Mouse (Mus musculus) lung, postnatal 36 days (tissue): ENCODE data around the gene Eif4g1.
A peak's percentile ranks its signal among the peaks of the same experiment; 100 is the strongest.

Source experiments
- DNase-seq: peaks from one replicate; pipeline ENCODE4 v3.0.0; 2022; ENCODE audit warnings: mixed read lengths

Gene Eif4g1

DNA sequence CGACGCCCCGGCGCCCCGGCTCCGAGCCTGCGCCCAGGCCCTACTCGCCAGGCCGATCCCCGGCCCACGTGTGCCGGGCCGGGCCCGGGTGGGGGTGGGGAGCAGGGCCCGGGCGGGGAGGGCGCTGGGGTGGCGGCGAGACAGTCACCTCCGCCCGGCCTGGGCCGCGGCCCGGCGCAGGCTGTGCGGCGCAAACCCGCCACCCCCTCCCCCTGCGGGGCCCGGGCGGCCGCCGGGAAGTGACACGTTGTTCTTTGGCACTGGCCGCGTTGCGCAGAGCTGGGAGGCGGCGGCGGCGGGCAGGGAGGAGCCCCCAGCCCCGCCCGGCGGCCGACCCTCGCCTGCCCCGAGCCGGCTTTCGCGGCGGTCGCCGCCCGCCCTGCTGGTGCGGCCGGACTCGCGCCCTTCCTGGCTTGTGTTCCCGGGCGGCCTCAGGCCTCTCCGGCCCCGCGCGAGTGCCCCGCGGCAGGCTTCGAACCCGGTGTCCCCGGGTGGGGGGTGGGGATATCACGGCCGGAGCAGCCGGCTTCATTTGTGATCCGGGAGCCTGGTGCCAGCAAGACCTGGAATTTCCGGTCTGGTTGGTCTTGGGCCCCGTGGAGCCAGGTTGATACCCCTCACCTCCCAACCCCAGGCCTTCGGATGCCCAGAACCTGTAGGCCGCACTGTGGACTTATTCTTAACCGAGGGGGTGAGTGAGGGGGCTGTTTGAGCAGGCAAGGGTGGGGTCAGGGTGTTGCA, 5.0 kb downstream of the Eif4g1 start:
- DNase-seq, result peak; percentile 71

DNA sequence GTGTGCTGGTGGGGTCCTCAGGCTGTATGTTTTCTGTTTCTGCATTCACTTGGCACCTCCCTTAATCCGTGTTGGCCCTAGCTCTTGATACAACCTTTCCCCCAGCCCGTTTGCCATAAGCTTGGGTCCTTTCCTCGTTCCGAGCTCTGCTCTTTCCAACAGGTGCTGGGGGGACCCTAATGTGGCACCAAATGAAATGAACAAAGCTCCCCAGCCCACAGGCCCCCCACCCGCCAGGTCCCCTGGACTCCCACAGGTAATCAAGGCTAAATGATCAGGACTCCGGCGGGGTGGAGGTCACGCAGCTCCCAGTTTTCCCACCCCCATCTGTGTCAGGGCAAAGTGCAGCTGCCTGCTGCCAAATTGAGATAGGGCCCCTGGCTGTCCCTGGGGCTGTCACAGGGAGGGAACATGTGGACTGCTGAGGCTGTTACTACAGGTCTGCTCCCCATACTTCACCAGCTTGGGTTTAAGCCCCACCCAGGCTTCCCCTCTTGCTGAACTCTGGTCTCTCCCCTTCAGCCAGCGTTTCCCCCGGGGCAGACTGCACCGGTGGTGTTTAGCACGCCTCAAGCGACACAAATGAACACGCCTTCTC, 5.7 kb downstream of the Eif4g1 start:
- no peak for DNase-seq

DNA sequence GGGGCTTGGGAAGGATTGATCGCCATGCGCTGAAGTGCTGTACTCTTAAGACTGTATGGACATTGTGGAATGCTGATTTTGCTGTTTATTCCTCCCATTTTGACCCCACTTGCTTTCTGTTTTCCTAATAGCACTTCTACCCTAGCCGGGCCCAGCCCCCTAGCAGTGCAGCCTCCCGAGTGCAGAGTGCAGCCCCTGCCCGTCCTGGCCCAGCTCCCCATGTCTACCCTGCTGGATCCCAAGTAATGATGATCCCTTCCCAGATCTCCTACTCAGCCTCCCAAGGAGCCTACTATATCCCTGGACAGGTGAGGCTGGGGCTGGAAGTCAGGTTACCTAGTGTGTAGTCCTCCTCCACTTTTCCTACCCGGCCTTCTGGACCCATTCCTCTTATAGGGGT, 7.1 kb downstream of the Eif4g1 start:
- no peak for DNase-seq

DNA sequence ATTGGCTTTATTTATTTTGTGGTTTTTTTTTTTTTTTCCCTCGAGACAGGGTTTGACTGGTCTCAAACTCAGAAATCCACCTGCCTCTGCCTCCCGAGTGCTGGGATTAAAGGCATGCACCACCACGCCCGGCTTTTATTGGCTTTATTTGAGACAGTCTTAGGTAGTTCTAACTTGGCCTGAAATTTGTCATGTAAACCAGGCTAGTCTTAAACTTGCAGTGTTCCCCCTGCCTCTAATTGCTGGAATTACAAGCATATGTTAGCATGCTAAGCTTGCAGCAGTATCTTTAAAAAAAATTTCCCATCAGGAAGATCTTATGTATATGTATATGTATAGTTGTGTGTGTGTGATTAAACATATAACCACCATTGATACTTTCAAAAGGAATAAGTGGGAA, 8.6 kb downstream of the Eif4g1 start:
- no peak for DNase-seq

DNA sequence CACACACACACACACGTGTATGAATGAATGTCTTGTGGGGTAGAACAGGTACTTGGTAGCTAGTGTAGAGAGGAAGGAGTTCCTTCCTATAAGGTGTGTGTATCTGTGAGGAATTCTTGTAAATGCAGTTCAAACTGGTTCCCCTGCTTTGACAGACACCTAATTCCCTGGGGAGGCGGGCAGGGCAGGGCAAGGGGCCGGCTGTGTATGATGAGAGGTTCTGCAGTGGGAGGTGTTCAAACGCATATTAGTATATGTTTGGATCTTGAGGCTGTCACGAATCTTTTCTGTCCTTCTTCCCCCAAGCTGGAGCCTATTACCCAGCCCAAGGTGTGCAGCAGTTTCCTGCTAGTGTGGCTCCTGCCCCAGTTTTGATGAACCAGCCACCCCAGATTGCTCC, 9.3 kb downstream of the Eif4g1 start:
- no peak for DNase-seq

DNA sequence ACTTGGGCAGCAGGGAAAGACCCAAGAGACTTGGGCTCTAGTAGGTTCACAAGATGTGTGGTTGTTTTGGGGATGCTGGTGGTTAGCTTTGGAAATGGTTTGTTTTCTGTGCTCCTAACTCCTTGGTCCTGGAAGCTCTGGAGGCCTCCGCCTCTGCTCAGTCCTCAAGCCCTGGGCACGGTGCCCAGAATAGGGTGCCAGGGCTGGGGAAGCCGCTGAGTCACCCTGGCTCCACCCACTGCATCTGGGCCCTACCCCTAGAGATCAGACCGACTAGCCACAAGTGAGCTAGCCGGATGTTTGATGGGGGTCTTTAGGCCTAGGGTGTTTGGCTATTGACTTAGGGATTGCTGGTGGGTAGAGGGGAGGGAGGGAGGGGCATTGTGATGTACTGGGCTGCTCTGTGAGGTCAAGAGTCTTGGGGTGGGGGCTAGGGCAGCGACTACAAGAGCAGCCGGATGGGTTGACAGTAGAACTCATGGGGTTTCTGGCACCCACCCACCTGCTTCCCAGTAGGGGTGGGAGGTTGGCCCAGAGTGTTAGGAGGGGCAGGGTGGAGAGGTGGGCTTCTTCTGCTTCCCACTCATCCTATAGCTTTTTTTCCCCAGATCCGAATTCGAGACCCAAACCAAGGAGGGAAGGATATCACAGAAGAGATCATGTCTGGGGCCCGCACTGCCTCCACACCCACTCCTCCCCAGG, 10.0 kb downstream of the Eif4g1 start:
- DNase-seq, result peak; percentile 95

DNA sequence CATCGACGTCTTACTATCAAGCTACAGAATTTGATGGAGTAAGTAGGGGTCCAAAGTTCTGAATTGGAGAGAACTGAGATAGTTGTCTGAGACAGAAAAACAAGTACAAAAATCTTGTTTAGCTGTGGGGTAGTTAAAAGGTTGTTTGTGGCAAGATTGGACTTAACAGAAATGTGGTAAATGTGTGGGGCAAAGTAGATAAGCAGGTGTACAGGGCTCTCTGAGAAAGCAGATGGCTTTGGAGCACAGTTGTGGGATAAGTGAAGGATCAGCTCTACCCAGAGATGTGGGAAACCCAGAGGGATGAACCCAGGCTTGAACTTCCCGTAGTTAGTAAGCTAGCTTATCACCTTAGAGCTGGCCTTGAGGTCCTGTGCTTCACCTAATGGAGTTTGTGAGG, 22.7 kb downstream of the Eif4g1 start:
- DNase-seq, result no peak

DNA sequence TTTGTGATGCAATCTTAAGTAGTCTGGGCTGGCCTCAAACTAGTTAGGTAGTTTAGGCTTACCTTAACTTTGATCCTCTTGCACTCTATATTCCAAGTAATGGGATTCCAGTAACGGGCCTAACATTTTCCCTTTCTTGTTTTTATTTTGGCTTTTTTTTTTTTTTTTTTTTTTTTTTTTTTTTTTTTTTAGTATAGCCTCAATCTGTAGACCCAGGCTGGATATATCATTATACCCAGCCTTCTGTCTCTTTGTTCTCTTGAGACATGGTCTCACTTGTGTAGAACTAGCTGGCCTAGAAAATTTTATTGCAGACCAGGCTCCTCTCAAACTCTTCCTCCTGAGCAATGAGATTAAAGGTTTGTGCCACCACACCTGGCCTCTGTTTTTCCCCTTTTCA, 23.5 kb downstream of the Eif4g1 start:
- DNase-seq, result no peak

DNA sequence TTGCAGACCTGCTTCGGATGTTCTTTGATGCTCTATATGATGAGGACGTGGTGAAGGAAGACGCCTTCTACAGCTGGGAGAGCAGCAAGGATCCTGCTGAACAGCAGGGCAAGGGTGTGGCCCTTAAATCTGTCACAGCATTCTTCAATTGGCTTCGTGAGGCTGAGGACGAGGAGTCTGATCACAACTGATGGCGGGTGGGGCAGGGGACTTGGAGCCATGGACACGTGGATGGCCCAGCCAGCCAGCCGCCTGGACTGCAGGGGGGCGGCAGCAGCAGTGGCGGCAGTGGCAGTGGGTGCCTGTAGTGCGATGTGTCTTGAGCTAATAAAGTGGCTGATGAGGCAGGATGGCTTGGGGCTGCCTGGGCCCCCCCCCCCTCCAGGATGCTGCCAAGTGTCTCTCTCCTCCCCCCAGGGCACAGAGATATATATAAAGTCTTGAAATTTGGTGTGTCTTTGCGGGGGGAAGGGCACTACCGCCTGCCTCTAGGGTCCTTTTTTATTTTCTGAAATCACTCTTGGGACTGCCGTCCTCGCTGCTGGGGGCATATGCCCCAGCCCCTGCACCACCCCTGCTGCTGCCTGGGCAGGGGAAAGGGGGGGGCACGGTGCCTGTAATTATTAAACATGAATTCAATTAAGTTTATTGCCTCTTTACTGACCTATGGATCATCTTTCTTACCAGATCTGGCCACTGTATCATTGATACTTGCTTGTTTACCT, 24.3 kb downstream of the Eif4g1 start:
- no peak for DNase-seq

DNA sequence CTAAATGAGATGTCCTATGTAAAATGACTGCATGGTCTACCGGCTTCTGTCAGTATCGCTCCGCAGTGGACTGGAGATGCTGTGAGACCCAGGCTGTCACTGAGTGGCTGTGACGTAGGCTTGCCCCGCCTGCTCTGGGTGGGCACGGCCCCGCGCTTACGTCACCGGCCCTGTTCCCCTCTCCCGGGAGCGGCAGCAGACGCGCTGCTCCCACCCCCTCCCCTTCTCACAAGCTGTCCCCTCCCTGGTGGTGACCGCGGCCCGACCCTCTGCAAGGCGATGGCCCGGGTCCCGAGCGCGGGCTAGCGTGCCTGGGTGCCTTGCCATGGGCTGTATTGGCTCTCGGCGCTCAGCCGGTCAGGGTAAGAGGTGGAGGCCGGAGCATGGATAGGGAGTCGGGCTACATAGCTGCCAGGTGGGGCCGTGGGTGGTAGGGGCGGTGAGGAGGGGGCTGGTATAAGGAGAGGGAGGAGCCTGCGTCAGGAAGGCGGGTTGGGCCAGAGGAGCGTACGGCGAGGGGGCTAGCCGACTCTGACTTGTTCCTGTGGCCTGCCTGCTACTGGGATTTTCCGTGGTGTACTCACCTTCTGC, 25.1 kb downstream of the Eif4g1 start, which contains the start of gene Fam131a:
TSS of gene Fam131a (plus strand) at position 131 of the 591 bp plus-strand sequence.
- DNase-seq, result peak; percentile 95

DNA sequence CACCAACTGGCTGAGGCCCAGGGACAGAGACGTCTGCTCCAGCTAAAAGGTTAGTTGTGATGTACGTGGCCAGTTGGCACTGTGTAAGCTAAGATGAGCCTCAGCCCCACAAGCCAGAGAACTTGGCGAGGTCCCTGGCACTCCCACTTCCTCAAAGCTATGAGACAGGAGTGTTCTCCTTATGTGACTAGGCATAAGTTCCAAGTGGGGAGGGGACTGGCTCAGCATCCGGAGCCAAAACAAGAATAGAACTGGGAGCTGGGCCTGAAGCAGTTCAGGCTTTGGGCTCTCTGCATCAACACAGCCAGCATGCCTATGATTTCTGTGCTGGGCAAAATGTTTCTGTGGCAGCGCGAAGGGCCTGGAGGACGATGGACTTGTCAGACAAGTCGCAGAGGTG, 26.7 kb downstream of the Eif4g1 start:
- DNase-seq, result peak; percentile 64

DNA sequence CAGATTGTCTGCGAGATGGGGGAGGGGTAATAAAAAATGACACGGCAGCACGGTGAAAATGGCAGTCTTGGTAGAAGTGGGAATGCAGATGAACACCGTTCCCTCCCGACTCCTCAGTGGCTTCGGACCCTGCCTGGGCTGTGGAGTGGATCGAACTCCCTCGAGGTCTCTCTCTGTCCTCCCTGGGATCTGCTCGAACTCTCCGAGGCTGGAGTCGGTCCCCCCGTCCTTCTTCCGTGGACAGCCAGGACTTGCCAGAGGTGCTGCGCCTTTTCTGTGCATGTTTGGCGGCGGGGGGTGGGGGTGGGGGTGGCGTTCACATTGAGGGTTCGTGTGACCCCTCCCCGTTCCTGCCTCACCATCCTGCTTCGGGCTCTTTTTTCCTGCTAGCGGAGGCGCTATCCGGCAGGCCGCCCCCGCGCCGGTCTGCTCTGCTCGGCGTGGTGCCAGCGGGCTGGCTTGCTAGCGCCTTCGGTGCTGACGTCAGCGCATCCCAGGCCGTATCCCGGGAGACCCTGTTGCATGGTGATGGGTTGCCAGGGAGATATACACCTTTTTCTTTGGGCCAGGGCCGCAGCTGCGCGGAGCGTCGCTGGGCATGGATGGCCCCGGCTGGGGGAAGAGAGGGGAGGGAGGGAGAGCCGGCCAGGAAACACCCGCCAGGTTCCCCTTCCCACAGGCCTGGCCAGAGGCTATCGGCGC, 27.7 kb downstream of the Eif4g1 start:
- peak; percentile 74 for DNase-seq

DNA sequence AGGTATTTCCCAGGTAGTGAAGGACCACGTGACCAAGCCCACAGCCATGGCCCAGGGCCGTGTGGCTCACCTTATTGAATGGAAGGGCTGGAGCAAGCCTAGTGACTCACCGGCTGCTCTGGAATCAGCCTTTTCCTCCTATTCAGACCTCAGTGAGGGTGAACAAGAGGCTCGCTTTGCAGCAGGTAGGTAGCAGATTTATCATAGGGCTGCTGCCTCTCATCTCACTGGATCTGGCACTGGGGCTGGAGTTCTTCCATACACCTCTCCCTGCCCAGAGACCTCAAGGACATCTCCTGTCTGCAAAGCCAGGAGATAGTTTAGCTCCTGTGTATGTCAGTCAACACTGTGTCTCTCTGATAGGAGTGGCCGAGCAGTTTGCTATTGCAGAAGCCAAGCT, 31.2 kb downstream of the Eif4g1 start:
- DNase-seq, result no peak

DNA sequence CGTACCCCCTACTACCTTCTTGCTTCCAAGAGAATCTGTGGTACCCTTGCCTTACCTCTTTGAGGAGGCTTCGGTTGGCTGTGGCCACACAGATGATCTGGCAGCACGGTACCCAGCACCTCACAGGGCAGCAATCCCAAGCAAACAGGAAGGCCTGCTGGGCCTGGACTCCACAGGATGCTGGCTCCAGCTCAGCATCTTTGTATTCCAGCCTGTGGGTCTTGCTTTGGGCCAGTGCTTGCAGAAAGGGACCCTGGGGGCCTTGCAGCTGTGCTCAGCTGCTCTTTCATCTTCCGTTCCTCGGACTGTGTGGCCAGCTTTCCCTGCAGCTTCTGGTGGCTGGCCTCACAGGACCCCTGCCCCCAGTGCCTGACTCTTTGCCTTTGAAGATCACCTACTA, 31.9 kb downstream of the Eif4g1 start:
- DNase-seq, result no peak

DNA sequence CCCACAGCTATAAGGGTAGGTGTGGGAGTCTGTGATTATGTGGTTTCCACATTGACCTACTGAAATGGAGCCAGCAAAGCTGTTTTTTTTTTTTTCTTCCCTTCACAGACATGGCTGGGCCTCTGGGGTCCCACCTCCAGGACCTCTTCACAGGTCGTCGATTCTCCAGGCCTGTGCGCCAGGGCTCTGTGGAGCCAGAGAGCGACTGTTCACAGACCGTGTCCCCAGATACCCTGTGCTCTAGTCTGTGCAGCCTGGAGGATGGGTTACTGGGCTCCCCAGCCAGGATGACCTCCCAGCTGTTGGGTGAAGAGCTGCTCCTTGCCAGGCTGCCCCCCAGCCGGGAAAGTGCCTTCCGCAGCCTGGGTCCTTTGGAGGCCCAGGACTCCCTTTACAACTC, 33.2 kb downstream of the Eif4g1 start:
- DNase-seq, result no peak

DNA sequence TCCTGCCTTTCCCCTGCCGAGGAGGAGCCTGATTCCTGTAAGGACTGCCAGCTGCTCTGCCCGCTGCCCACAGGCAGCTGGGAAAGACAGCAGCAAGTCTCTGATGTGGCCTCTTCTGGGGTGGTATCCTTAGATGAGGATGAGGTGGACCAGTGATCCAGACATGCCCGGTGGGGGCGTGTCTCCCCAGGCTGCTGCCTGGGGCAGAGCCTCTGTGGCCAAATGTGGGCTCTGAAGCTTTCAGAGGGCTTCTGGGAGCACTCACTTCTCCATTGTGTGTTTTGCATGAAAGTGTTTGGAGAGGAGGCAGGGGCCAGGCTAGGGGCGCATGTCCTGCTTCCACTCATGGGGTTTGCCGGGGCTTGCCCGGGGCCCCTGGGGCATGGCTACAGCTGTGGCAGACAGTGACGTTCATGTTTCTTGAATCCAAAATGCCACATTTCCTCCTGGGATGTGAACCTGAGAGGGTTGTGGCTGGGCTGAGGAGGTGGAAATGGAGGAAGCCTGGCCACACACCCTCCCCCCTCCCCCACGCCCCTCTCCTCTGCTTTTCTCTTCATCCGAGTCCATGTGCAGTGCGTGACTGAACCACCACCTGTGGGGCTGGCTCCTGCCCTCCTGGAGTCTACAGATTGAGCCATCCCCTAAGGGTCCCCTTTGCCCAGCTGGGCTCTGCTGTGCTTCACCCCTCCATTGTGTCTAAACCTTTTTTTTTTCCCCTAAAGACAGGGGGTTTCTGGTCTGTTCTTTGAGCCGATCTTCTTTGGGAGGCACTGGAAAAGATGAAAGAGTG, 33.8 kb downstream of the Eif4g1 start:
- no peak for DNase-seq

DNA sequence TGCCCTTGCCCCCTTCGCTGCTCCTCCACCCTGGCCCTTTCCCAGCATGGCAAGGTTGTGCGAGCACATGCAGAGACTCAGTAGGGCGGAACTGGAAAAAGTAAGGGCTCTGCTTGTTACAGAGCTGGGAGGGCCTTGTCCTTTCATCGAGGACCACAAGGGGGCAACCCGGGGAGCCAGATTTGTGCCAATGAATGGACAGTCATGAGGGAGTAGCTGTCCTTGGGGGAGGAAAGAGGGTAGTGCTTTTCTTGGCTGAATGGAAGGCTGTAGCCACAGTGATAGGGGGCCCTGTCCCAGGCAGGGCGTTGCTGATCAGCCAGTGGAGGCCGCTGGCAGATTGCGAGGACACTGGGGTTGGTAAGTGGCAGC, 34.4 kb downstream of the Eif4g1 start:
- peak; percentile 69 for DNase-seq

DNA sequence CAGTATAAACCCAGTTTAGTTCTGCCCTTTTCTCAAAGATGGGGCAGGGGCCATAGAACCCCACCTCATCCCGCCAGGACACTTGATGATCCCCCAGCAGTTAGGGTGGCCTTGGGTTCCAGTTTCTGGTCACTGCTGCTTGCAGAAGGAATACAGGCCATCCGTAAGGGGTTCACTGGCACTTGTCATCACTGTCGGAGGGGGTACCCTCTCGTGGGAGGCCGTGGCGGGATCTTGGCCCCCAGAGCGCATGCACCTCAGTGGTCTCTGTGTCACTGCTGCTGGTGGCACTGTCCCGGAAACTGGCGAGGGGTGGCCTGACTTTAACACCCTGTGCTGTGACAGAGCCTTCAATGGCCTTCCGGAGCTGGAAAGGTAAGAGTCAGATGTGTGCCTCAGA, 35.0 kb downstream of the Eif4g1 start:
- DNase-seq, result no peak

DNA sequence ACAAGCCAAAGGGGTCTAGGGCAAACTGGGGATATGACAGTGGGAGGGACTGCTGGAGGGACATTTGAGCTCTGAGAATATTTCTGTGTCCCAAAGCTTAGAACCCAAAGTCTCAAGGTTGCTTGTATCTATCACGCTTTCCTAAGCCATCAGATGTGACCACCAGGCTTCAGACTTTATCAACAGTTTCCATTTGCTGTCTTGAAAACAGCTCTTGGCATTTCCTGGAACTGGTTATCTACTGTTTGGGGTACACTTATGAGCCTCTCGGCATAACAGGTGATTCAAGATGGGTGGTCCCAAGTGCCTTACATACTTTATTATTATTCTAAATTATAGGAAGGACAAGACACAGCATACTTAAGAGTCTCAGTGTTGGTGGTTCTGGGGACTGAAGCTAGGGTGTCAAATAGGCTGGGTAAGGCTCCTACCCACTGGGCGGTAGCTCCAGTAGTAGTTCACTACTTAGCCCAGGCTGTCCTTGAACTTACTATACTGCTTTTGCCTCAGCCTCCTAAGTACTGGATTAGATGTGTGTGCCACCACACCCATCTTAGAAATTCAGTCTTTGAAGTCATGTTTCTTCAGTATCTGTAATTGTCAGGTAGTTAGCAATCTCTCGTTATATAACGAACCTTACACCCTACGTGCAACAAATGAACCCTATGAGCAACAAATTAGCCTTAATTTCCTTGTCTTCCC, 35.7 kb downstream of the Eif4g1 start:
- DNase-seq, result no peak

DNA sequence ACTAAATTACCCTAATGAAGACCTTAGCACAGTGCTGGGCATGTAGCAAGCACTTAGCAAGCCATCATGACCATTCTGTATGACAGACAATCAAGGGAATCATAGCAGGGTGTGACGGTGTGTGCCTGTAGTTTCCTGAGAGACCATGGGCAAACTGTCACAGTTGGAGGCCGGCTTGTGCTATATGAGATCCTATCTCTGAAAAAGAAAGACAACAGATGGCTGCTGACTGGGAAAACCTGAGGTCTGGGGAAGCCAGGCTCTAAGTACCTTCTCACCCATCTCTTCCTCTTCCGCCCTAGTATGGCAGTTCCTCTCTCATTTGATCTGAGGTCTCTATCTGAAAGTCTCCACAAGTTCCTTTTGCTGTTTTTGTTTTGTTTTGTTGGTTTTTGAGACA, 37.7 kb downstream of the Eif4g1 start:
- no peak for DNase-seq
